Mouse (Mus musculus): Measurements from ENCODE around the gene Focad. TPM values are rescaled to one million over a fixed set of nuclear protein-coding genes. Genes with fewer than 3 reads are reported as not detected.
A peak's percentile ranks its signal among the peaks of the same experiment; 100 is the strongest.

Focad gene
- polyA plus RNA-seq, 1 experiment, result 14.6 TPM

- Histone ChIP-seq H3K36me3 (ENCODE audit: control insufficient read depth, insufficient read depth, low read length) (no peaks in the 10 kb centered on the region), H3K4me1 (replicated peaks; ENCODE audit: control insufficient read depth, insufficient read depth, low read length) (peaks cover 3% of the 10 kb centered on the region), H3K27ac (ENCODE audit: control insufficient read depth, insufficient read depth, low read length) (no peak overlapping the region), H3K27me3 (ENCODE audit: control insufficient read depth, insufficient read depth, low read length) (no peaks in the 10 kb centered on the region), H3K4me3 (ENCODE audit: control insufficient read depth, insufficient read depth, low read length) (no peak overlapping the region)
- TF ChIP-seq CTCF (IDR thresholded peaks at IDR 0.05; ENCODE audit: borderline replicate concordance, control insufficient read depth, extremely low read depth, insufficient read depth, low read length, poor library complexity) (no peak), POLR2A (IDR thresholded peaks at IDR 0.05; ENCODE audit: control insufficient read depth, extremely low read depth, insufficient read depth, low read length, poor library complexity) (no peak)
- no peak for DNase-seq
- 95% methylated on average over 3 of the region's 3 CpGs for WGBS
Measured at GRCm38 (mm10) chr4:88081885-88082284, 12.5 kb upstream of the Focad start.

DNA sequence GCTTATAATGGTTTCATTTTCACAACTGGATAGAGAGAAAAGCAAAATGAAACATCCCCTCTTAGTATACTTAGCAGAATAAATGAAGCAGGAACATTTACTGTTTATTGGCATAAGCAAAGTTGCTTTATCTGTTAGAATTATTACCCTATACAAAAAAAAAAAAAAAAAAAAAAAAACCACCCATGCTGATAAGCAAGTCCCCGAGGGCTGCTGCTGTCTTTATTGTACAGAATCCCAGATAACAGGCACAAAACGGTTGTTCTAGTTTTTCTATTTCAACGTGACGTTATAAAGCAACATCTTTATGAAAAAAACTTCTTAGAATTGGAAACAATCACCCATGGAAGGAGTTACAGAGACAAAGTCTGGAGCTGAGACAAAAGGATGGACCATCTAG, 12.0 kb upstream of the Focad start:
- no peak overlapping the region for H3K27ac ChIP-seq (ENCODE audit: control insufficient read depth, insufficient read depth, low read length)
- 91% methylated on average over 4 of the region's 4 CpGs for WGBS

DNA sequence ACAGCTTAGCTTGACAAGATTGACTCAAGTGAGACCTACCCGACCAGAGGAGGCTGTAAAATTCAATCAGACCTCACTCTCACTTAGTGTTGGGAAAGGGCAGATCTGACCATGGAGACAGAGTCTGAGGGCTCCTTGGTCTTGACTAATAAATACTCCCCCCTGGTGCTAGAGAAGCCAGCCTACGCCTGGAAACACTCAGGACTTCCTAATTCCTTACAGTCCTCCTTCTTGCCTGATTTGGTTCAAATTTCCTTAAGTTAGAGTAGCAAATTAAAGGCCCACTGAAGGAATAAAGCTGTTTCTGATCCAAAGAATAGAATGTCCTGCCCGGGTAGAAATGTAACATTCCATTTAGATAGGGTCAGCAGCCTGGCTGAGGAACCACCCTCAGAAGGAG, 10.6 kb upstream of the Focad start:
- no peak for DNase-seq
- no peak overlapping the region for H3K4me3 ChIP-seq (ENCODE audit: control insufficient read depth, insufficient read depth, low read length)
- 89% methylated on average over 3 of the region's 3 CpGs for WGBS
- no peaks in the 10 kb centered on the region for H3K27me3 ChIP-seq (ENCODE audit: control insufficient read depth, insufficient read depth, low read length)
- TF ChIP-seq CTCF (IDR thresholded peaks at IDR 0.05; ENCODE audit: borderline replicate concordance, control insufficient read depth, extremely low read depth, insufficient read depth, low read length, poor library complexity), result no peak
- TF ChIP-seq POLR2A (IDR thresholded peaks at IDR 0.05; ENCODE audit: control insufficient read depth, extremely low read depth, insufficient read depth, low read length, poor library complexity), result no peak
- no peaks in the 10 kb centered on the region for H3K36me3 ChIP-seq (ENCODE audit: control insufficient read depth, insufficient read depth, low read length)
- peaks cover 3% of the 10 kb centered on the region for H3K4me1 ChIP-seq (replicated peaks; ENCODE audit: control insufficient read depth, insufficient read depth, low read length)
- H3K27ac ChIP-seq (ENCODE audit: control insufficient read depth, insufficient read depth, low read length), result no peak overlapping the region

More for the DNA sequence above, 12.0 kb upstream of the Focad start:
- Histone ChIP-seq H3K27me3 (ENCODE audit: control insufficient read depth, insufficient read depth, low read length) (no peaks in the 10 kb centered on the region), H3K4me1 (replicated peaks; ENCODE audit: control insufficient read depth, insufficient read depth, low read length) (peaks cover 3% of the 10 kb centered on the region), H3K36me3 (ENCODE audit: control insufficient read depth, insufficient read depth, low read length) (no peaks in the 10 kb centered on the region), H3K4me3 (ENCODE audit: control insufficient read depth, insufficient read depth, low read length) (no peak overlapping the region)
- DNase-seq, result no peak
- no peak for TF ChIP-seq POLR2A (IDR thresholded peaks at IDR 0.05; ENCODE audit: control insufficient read depth, extremely low read depth, insufficient read depth, low read length, poor library complexity)

DNA sequence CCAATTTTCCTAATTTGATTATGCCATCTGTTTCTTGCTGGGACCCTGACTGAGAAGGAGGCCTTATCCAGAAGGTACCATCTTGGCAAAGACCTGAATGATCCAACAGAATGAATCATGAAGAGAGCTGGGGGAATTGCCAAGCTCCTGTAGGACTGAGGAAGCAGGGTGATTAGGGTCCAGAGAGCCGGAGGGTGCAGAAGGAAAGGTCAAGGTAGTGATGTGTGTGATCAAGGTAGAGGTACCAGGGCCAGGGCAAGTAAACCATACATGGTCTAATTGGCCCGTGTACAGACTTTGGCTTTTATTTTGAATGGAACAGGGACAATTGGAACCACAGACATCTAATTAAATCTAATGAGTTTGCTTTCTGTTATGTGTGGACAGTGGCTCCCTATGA, 4.1 kb upstream of the Focad start:
- Histone ChIP-seq H3K4me1 (replicated peaks; ENCODE audit: control insufficient read depth, insufficient read depth, low read length) (peaks cover 5% of the 10 kb centered on the region; the same call in 1 of the 2 replicates), H3K4me3 (ENCODE audit: control insufficient read depth, insufficient read depth, low read length) (no peak overlapping the region), H3K27ac (ENCODE audit: control insufficient read depth, insufficient read depth, low read length) (no peak overlapping the region), H3K27me3 (ENCODE audit: control insufficient read depth, insufficient read depth, low read length) (no peaks in the 10 kb centered on the region), H3K36me3 (ENCODE audit: control insufficient read depth, insufficient read depth, low read length) (no peaks in the 10 kb centered on the region)
- no peak for DNase-seq
- TF ChIP-seq CTCF (IDR thresholded peaks at IDR 0.05; ENCODE audit: borderline replicate concordance, control insufficient read depth, extremely low read depth, insufficient read depth, low read length, poor library complexity) (no peak), POLR2A (IDR thresholded peaks at IDR 0.05; ENCODE audit: control insufficient read depth, extremely low read depth, insufficient read depth, low read length, poor library complexity) (no peak)
- WGBS, result 97% methylated on average over 2 of the region's 2 CpGs

DNA sequence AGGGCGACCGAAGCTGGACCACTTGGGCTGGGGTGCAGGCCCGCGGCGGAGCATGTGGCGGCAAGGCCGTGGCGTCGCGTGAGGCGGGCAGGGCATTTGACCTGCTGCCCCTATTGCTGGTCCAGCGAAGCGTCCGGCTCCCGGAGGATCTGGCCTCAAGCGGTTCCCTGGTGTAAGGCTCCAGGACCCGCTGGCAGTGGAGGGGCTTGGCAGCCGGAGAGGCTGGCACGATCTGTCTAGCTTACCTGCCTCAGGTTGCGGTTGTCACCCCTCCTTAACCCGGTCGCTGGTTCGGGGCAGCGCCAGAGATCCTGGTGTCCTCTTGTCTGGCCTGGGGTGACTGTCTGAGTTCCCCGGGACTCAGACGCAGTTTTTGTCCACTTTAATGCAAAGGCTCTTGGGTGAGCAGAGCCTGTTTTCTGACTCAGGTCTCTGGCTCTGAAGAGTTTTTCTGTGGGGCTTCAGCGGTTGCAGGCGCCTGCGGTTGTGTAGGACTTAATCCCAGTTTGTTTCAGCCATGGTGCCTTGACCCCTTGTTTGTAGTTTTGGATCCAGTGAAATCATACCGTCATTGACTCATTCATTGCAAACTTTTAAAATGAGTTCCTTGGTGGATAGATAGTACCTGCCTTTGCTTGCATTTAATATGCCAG, 465 bp downstream of the Focad start:
- H3K27ac ChIP-seq (ENCODE audit: control insufficient read depth, insufficient read depth, low read length), result no peak overlapping the region
- TF ChIP-seq CTCF (IDR thresholded peaks at IDR 0.05; ENCODE audit: borderline replicate concordance, control insufficient read depth, extremely low read depth, insufficient read depth, low read length, poor library complexity), result no peak
- TF ChIP-seq POLR2A (IDR thresholded peaks at IDR 0.05; ENCODE audit: control insufficient read depth, extremely low read depth, insufficient read depth, low read length, poor library complexity), result no peak
- WGBS, result under 1% methylated on average over 30 of the region's 30 CpGs
- H3K4me1 ChIP-seq (replicated peaks; ENCODE audit: control insufficient read depth, insufficient read depth, low read length), result peaks cover 5% of the 10 kb centered on the region; the same call in 1 of the 2 replicates
- H3K36me3 ChIP-seq (ENCODE audit: control insufficient read depth, insufficient read depth, low read length), result no peaks in the 10 kb centered on the region
- no peak for DNase-seq
- no peaks in the 10 kb centered on the region for H3K27me3 ChIP-seq (ENCODE audit: control insufficient read depth, insufficient read depth, low read length)
- H3K4me3 ChIP-seq (ENCODE audit: control insufficient read depth, insufficient read depth, low read length), result peak overlapping the region; percentile 88

- Histone ChIP-seq H3K27me3 (ENCODE audit: control insufficient read depth, insufficient read depth, low read length) (no peaks in the 10 kb centered on the region), H3K4me1 (replicated peaks; ENCODE audit: control insufficient read depth, insufficient read depth, low read length) (peaks cover 5% of the 10 kb centered on the region; the same call in 1 of the 2 replicates), H3K27ac (ENCODE audit: control insufficient read depth, insufficient read depth, low read length) (no peak overlapping the region), H3K4me3 (ENCODE audit: control insufficient read depth, insufficient read depth, low read length) (no peak overlapping the region), H3K36me3 (ENCODE audit: control insufficient read depth, insufficient read depth, low read length) (no peaks in the 10 kb centered on the region)
- no peak for DNase-seq
- no peak for TF ChIP-seq CTCF (IDR thresholded peaks at IDR 0.05; ENCODE audit: borderline replicate concordance, control insufficient read depth, extremely low read depth, insufficient read depth, low read length, poor library complexity)
- TF ChIP-seq POLR2A (IDR thresholded peaks at IDR 0.05; ENCODE audit: control insufficient read depth, extremely low read depth, insufficient read depth, low read length, poor library complexity), result no peak
- 86% methylated on average over 2 of the region's 2 CpGs for WGBS
Measured at GRCm38 (mm10) chr4:88095693-88096092, 1.3 kb downstream of the Focad start.

- no peak overlapping the region for H3K27ac ChIP-seq (ENCODE audit: control insufficient read depth, insufficient read depth, low read length)
Measured at GRCm38 (mm10) chr4:88108585-88108984, 14.2 kb downstream of the Focad start.

More at GRCm38 (mm10) chr4:88108585-88108984, 14.2 kb downstream of the Focad start:
- TF ChIP-seq POLR2A (IDR thresholded peaks at IDR 0.05; ENCODE audit: control insufficient read depth, extremely low read depth, insufficient read depth, low read length, poor library complexity) (no peak), CTCF (IDR thresholded peaks at IDR 0.05; ENCODE audit: borderline replicate concordance, control insufficient read depth, extremely low read depth, insufficient read depth, low read length, poor library complexity) (no peak)
- H3K4me1 ChIP-seq (replicated peaks; ENCODE audit: control insufficient read depth, insufficient read depth, low read length), result no peaks in the 10 kb centered on the region
- DNase-seq, result no peak
- H3K36me3 ChIP-seq (ENCODE audit: control insufficient read depth, insufficient read depth, low read length), result no peaks in the 10 kb centered on the region
- H3K27me3 ChIP-seq (ENCODE audit: control insufficient read depth, insufficient read depth, low read length), result no peaks in the 10 kb centered on the region
- WGBS, result 90% methylated on average over 3 of the region's 3 CpGs
- no peak overlapping the region for H3K4me3 ChIP-seq (ENCODE audit: control insufficient read depth, insufficient read depth, low read length)
